Mouse (Mus musculus): ENCODE data around the gene Sox11.

- no peak for TF ChIP-seq CTCF (IDR thresholded peaks at IDR 0.05; ENCODE audit: borderline replicate concordance, extremely low read depth, insufficient read depth, insufficient read length)
- no peak for TF ChIP-seq POLR2A (IDR thresholded peaks at IDR 0.05; ENCODE audit: borderline replicate concordance, extremely low read depth, insufficient read depth, insufficient read length, poor library complexity, severe bottlenecking)
These were observed 48.6 kb downstream of the Sox11 start for GRCm38 (mm10) chr12:27293736-27294135.

Measured in brain, embryonic 14.5 days (tissue).